Mouse (Mus musculus): ENCODE data around the gene Il6. TPM values are rescaled to one million over a fixed set of nuclear protein-coding genes. Genes with fewer than 3 reads are reported as not detected.
"Not testable (repeated sequence)": the region's sequence is repeated elsewhere in the genome, so short reads cannot be mapped to it uniquely, and the experiment has no call there.

The Il6 gene
- total RNA-seq (2021): not detected
- not detected in 2 replicates for polyA plus RNA-seq (2012; rRNA removed)
- long read RNA-seq: 0 reads

GRCm38 (mm10) chr5:30012726-30013503 lies at the start of gene Il6:
Il6 (plus strand) TSS chr5:30013114.
- DNase-seq: peak; percentile 91

GRCm38 (mm10) chr5:29963488-29963887 lies 49.4 kb upstream of the Il6 start:
- no peak for DNase-seq

GRCm38 (mm10) chr5:29970212-29970611 lies 42.7 kb upstream of the Il6 start:
- no peak for DNase-seq

- DNase-seq: no peak
These were observed 40.1 kb upstream of the Il6 start for GRCm38 (mm10) chr5:29972796-29973195.

GRCm38 (mm10) chr5:29973533-29973932 lies 39.4 kb upstream of the Il6 start:
- DNase-seq: no peak

GRCm38 (mm10) chr5:29974115-29974514 lies 38.8 kb upstream of the Il6 start:
- no peak for DNase-seq

GRCm38 (mm10) chr5:29993583-29993982 lies 19.3 kb upstream of the Il6 start:
- no peak for DNase-seq

- DNase-seq: no peak
These were observed 18.6 kb upstream of the Il6 start for GRCm38 (mm10) chr5:29994344-29994743.

- DNase-seq: no peak
These were observed 15.6 kb upstream of the Il6 start for GRCm38 (mm10) chr5:29997351-29997750.

GRCm38 (mm10) chr5:30000921-30001320 lies 12.0 kb upstream of the Il6 start:
- no peak for DNase-seq

- peak; percentile 38 for DNase-seq
These were observed 1.7 kb downstream of the Il6 start for GRCm38 (mm10) chr5:30014580-30014979.

- DNase-seq: not testable (repeated sequence)
These were observed 22.9 kb downstream of the Il6 start for GRCm38 (mm10) chr5:30035862-30036261.

GRCm38 (mm10) chr5:30037111-30037510 lies 24.2 kb downstream of the Il6 start:
- not testable (repeated sequence) for DNase-seq

- DNase-seq: not testable (repeated sequence)
These were observed 26.4 kb downstream of the Il6 start for GRCm38 (mm10) chr5:30039324-30039723.

- not testable (repeated sequence) for DNase-seq
These were observed 26.9 kb downstream of the Il6 start for GRCm38 (mm10) chr5:30039841-30040240.

- no peak for DNase-seq
These were observed 45.4 kb downstream of the Il6 start for GRCm38 (mm10) chr5:30058216-30058731.

- DNase-seq: not testable (repeated sequence)
These were observed 46.7 kb downstream of the Il6 start for GRCm38 (mm10) chr5:30059607-30060006.

- no peak for DNase-seq
These were observed 54.8 kb downstream of the Il6 start for GRCm38 (mm10) chr5:30067726-30068125.

Other genes with a start within 250 kb of the Il6 start
- gene Tyms, start 60.5 kb downstream of the Il6 start, total RNA-seq (2021): 10 to 100 TPM; 15.4 to 19.9 TPM
- 17.8 and 17.9 TPM in 2 replicates for gene Tyms, start 60.5 kb downstream of the Il6 start, polyA plus RNA-seq (2012; rRNA removed)
- under 1 TPM in 1 of 2 experiments, not detected in 1; 0.10 TPM for gene Garem2, start 92.0 kb downstream of the Il6 start, total RNA-seq (2021)
- 0.11 TPM in 1 of 2 replicates, not detected in the other for gene Garem2, start 92.0 kb downstream of the Il6 start, polyA plus RNA-seq (2012; rRNA removed)
- not detected for gene 3110082J24Rik, start 93.0 kb downstream of the Il6 start, total RNA-seq (2021)
- not detected in 2 replicates for gene 3110082J24Rik, start 93.0 kb downstream of the Il6 start, polyA plus RNA-seq (2012; rRNA removed)
- gene Hadha, start 142.0 kb downstream of the Il6 start, total RNA-seq (2021): 100 to 1,000 TPM; 558 to 581 TPM
- gene Hadha, start 142.0 kb downstream of the Il6 start, polyA plus RNA-seq (2012; rRNA removed): 72.9 and 82.6 TPM in 2 replicates
- 1,000 to 10,000 TPM in 1 of 2 experiments, 100 to 1,000 TPM in 1; 944 to 1,072 TPM for gene Hadhb, start 142.1 kb downstream of the Il6 start, total RNA-seq (2021)
- 65.7 and 66.9 TPM in 2 replicates for gene Hadhb, start 142.1 kb downstream of the Il6 start, polyA plus RNA-seq (2012; rRNA removed)
- not detected for gene Adgrf3, start 192.6 kb downstream of the Il6 start, total RNA-seq (2021)
- not detected in 2 replicates for gene Adgrf3, start 192.6 kb downstream of the Il6 start, polyA plus RNA-seq (2012; rRNA removed)
- gene Selenoi, start 219.5 kb downstream of the Il6 start, total RNA-seq (2021): 10 to 100 TPM; 21.8 to 25.6 TPM
- gene Selenoi, start 219.5 kb downstream of the Il6 start, polyA plus RNA-seq (2012; rRNA removed): 27.0 and 53.8 TPM in 2 replicates